Mouse (Mus musculus) kidney, embryonic 14.5 days (tissue): Measurements from ENCODE around the gene Ppp1r35. TPM values are rescaled to one million over a fixed set of nuclear protein-coding genes. Genes with fewer than 3 reads are reported as not detected.

Experiments used
- ATAC-seq: fragments of 200-750 bp; cut with Nextera tagmentation; 2 replicates; pipeline ENCODE4 v1.8.0; 2017; ENCODE audit warnings: moderate number of reproducible peaks, mild to moderate bottlenecking, moderate TSS enrichment, moderate library complexity; ENCODE audit not compliant: low FRiP score, low TSS enrichment
- H3K27ac ChIP-seq: fragments of 300-500 bp; sonication (generic); 2 replicates; pipeline ENCODE4 v1.5.1; 2014; ENCODE audit warnings: low read depth, mild to moderate bottlenecking, low read length, moderate library complexity, mixed read lengths
- H3K27me3 ChIP-seq: fragments of 300-500 bp; sonication (generic); 2 replicates; pipeline ENCODE4 v1.6.1; 2014; ENCODE audit warnings: mild to moderate bottlenecking, low read length; ENCODE audit not compliant: control insufficient read depth, insufficient read depth
- H3K36me3 ChIP-seq: fragments of 300-500 bp; sonication (generic); 2 replicates; pipeline ENCODE4 v1.6.1; 2014; ENCODE audit warnings: low read length, mixed read lengths; ENCODE audit not compliant: control insufficient read depth, insufficient read depth
- H3K4me1 ChIP-seq: fragments of 300-500 bp; sonication (generic); 2 replicates; pipeline ENCODE4 v1.6.1; 2014; ENCODE audit warnings: low read length, mixed read lengths; ENCODE audit not compliant: control insufficient read depth, insufficient read depth
- H3K4me2 ChIP-seq: fragments of 300-500 bp; sonication (generic); replicated peaks from 2 replicates; pipeline ENCODE4 v1.6.1; 2014; ENCODE audit warnings: low read depth, mild to moderate bottlenecking, low read length
- H3K4me3 ChIP-seq: fragments of 300-500 bp; sonication (generic); 2 replicates; pipeline ENCODE4 v1.5.1; 2014; ENCODE audit warnings: mild to moderate bottlenecking, low read length
- H3K9ac ChIP-seq: fragments of 300-500 bp; sonication (generic); 2 replicates; pipeline ENCODE4 v1.6.1; 2014; ENCODE audit warnings: low read depth, mild to moderate bottlenecking, low read length, moderate library complexity
- H3K9me3 ChIP-seq: fragments of 300-500 bp; sonication (generic); 2 replicates; pipeline ENCODE4 v1.6.1; 2016; ENCODE audit warnings: low read length; ENCODE audit not compliant: control insufficient read depth
- WGBS: fragments of 180-500 bp; shearing (Covaris S2); extraction: QIAGEN DNeasy Blood & Tissue Kit; methylation state at CpG from one replicate; pipeline ENCODE4 v1.1.7; 2014; 5-methylcytosine and 5-hydroxymethylcytosine counted together
- polyA plus RNA-seq: library from polyadenylated mRNA; unstranded; fragments of >200 nt; fragmentation: Nextera tagmentation; extraction: Ambion mirVana; gene quantifications from 2 replicates; pipeline ENCODE4 v1.2.1, GENCODE M21; 2014

Ppp1r35 gene
- polyA plus RNA-seq, 1 experiment from 2014 or later = 41.6 TPM

GRCm38 (mm10) chr5:137828694-137829093 is 50.0 kb downstream of the Ppp1r35 start:
- no peaks in the 10 kb centered on the region for H3K27me3 ChIP-seq
- no peak overlapping the region for H3K4me3 ChIP-seq
- no peak overlapping the region for H3K27ac ChIP-seq
- no peaks in the 10 kb centered on the region for H3K9me3 ChIP-seq
- H3K36me3 ChIP-seq = no peaks in the 10 kb centered on the region
- WGBS = 84% methylated on average over 6 of the region's 6 CpGs
- H3K9ac ChIP-seq = no peak overlapping the region
- H3K4me1 ChIP-seq = no peaks in the 10 kb centered on the region
- H3K4me2 ChIP-seq = no peak overlapping the region
- no peak for ATAC-seq

Other genes with a start within 250 kb of the Ppp1r35 start
- gene Epo, start 245.6 kb upstream of the Ppp1r35 start, polyA plus RNA-seq = not detected in 2 replicates
- 427 and 433 TPM in 2 replicates for gene Gnb2, start 245.3 kb upstream of the Ppp1r35 start, polyA plus RNA-seq
- gene Actl6b, start 225.3 kb upstream of the Ppp1r35 start, polyA plus RNA-seq = not detected in 2 replicates
- gene Tfr2, start 209.0 kb upstream of the Ppp1r35 start, polyA plus RNA-seq = 0.43 and 1.0 TPM in 2 replicates
- gene Mospd3, start 177.8 kb upstream of the Ppp1r35 start, polyA plus RNA-seq = 25.4 and 27.6 TPM in 2 replicates
- 96.0 and 97.6 TPM in 2 replicates for gene Pcolce, start 165.1 kb upstream of the Ppp1r35 start, polyA plus RNA-seq
- gene Fbxo24, start 149.8 kb upstream of the Ppp1r35 start, polyA plus RNA-seq = not detected in 2 replicates
- gene Lrch4, start 149.7 kb upstream of the Ppp1r35 start, polyA plus RNA-seq = 37.6 and 43.2 TPM in 2 replicates
- 5.7 and 12.5 TPM in 2 replicates for gene Gm20605, start 149.7 kb upstream of the Ppp1r35 start, polyA plus RNA-seq
- 9.3 and 10.1 TPM in 2 replicates for gene Sap25, start 137.5 kb upstream of the Ppp1r35 start, polyA plus RNA-seq
- gene Irs3, start 133.1 kb upstream of the Ppp1r35 start, polyA plus RNA-seq = 0.43 and 0.84 TPM in 2 replicates
- 14.4 and 14.8 TPM in 2 replicates for gene Agfg2, start 94.1 kb upstream of the Ppp1r35 start, polyA plus RNA-seq
- 0.56 and 1.1 TPM in 2 replicates for gene Nyap1, start 37.2 kb upstream of the Ppp1r35 start, polyA plus RNA-seq
- gene Tsc22d4, start 33.1 kb upstream of the Ppp1r35 start, polyA plus RNA-seq = 104 and 121 TPM in 2 replicates
- gene Mepce, start 8.8 kb downstream of the Ppp1r35 start, polyA plus RNA-seq = 11.8 and 16.4 TPM in 2 replicates
- gene Zcwpw1, start 8.9 kb downstream of the Ppp1r35 start, polyA plus RNA-seq = 21.8 and 27.4 TPM in 2 replicates
- gene Pilra, start 57.4 kb downstream of the Ppp1r35 start, polyA plus RNA-seq = 1.1 and 1.2 TPM in 2 replicates
- 0.31 and 0.84 TPM in 2 replicates for gene Pilrb1, start 79.3 kb downstream of the Ppp1r35 start, polyA plus RNA-seq
- gene Pilrb2, start 93.0 kb downstream of the Ppp1r35 start, polyA plus RNA-seq = 0.61 and 0.76 TPM in 2 replicates
- not detected in 2 replicates for gene Cyp3a13, start 142.8 kb downstream of the Ppp1r35 start, polyA plus RNA-seq
- gene Gjc3, start 184.2 kb downstream of the Ppp1r35 start, polyA plus RNA-seq = not detected in 2 replicates
- gene Azgp1, start 202.7 kb downstream of the Ppp1r35 start, polyA plus RNA-seq = not detected in 2 replicates
- gene Smok3a, start 242.4 kb downstream of the Ppp1r35 start, polyA plus RNA-seq = not detected in 2 replicates
- not detected in 2 replicates for gene Smok3b, start 242.6 kb downstream of the Ppp1r35 start, polyA plus RNA-seq